Mouse (Mus musculus) intestine, embryonic 15.5 days (tissue): ENCODE measurements around the gene Hivep2. TPM values are rescaled to one million over a fixed set of nuclear protein-coding genes. Genes with fewer than 3 reads are reported as not detected.

Experiments used
- ATAC-seq: fragments of 200-750 bp; cut with Nextera tagmentation; 2 replicates; pipeline ENCODE4 v1.8.0; 2017; ENCODE audit warnings: moderate TSS enrichment, moderate library complexity
- H3K27ac ChIP-seq: fragments of 300-500 bp; sonication (generic); 2 replicates; pipeline ENCODE4 v1.5.1; 2015; ENCODE audit warnings: mild to moderate bottlenecking, inconsistent platforms
- H3K27me3 ChIP-seq: fragments of 300-500 bp; sonication (generic); replicated peaks from 2 replicates; pipeline ENCODE4 v1.6.1; 2015; ENCODE audit warnings: inconsistent platforms
- H3K36me3 ChIP-seq: fragments of 300-500 bp; sonication (generic); 2 replicates; pipeline ENCODE4 v1.6.1; 2015; ENCODE audit warnings: inconsistent platforms
- H3K4me1 ChIP-seq: fragments of 300-500 bp; sonication (generic); replicated peaks from 2 replicates; pipeline ENCODE4 v1.6.1; 2015; ENCODE audit warnings: inconsistent platforms
- H3K4me2 ChIP-seq: fragments of 300-500 bp; sonication (generic); replicated peaks from 2 replicates; pipeline ENCODE4 v1.6.1; 2015; ENCODE audit warnings: mild to moderate bottlenecking, inconsistent platforms
- H3K4me3 ChIP-seq: fragments of 300-500 bp; sonication (generic); replicated peaks from 2 replicates; pipeline ENCODE4 v1.5.1; 2015; ENCODE audit warnings: inconsistent platforms
- H3K9ac ChIP-seq: fragments of 300-500 bp; sonication (generic); 2 replicates; pipeline ENCODE4 v1.6.1; 2015; ENCODE audit warnings: inconsistent platforms
- H3K9me3 ChIP-seq: fragments of 300-500 bp; sonication (generic); 2 replicates; pipeline ENCODE4 v1.6.1; 2016; ENCODE audit warnings: inconsistent platforms
- WGBS: fragments of 180-500 bp; shearing (Covaris S2); methylation state at CpG from one replicate; pipeline ENCODE4 v1.1.7; 2015; 5-methylcytosine and 5-hydroxymethylcytosine counted together
- polyA plus RNA-seq: library from polyadenylated mRNA; unstranded; fragments of >200 nt; fragmentation: Nextera tagmentation; extraction: Ambion mirVana; gene quantifications from 2 replicates; pipeline ENCODE4 v1.2.1, GENCODE M21; 2015

Hivep2 gene
- polyA plus RNA-seq: 3.6 and 5.2 TPM in 2 replicates

DNA sequence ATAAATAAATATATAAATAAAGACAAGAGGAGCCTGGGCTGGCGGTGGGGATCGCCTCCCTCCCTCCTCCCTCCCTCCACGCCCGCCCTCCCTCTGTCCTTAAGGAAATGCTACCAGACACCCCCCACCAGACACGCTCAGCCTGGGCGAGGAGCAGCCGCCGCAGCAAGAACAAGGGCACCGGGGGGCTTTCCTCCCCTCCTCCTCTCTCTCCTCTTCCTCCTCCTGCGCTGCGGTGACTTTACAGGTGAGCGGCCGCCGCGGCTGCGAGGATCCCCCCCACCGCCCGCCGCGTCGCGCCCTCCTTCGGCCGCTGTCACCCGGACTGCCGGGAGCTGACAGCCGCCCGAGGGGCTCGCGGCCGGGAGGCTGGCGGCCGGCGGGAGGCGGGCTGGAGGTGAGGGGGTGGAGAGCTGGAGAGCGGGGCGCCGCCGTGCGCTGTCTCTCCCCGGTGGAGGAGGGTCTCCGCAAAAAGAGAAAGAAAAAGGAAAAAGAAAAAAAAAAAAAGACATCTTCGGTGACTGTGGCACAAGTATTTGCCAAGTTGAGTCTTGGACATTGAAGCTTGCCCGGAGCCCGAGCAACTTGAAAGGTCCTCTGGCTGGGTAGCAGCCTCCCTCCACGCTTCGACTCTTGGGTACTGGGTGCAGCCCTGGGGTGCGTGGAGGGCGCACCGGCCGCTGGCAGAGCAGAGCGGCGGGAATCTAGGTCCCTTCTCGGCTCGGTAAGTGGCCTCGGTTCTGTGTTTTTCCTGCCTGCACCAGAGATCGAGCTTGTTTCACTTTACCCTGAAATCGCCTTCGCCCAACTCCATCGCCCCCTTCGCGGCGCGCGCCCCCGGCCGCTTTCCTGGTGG is at the start of gene Hivep2:
Hivep2 (plus strand) TSS at position 102 of the 856 bp plus-strand sequence.
- H3K4me2 ChIP-seq: peak within 1 kb of the TSS; percentile 79
- H3K4me1 ChIP-seq: peaks cover 4% of the 10 kb centered on the region; the same call in 1 of the 2 replicates
- under 1% methylated on average over 61 of the region's 67 CpGs for WGBS
- no peaks in the 10 kb centered on the region for H3K36me3 ChIP-seq
- H3K4me3 ChIP-seq: peak within 1 kb of the TSS; percentile 86
- H3K9ac ChIP-seq: peak within 1 kb of the TSS; percentile 81
- peak within 1 kb of the TSS; percentile 97 for H3K27ac ChIP-seq
- no peaks in the 10 kb centered on the region for H3K27me3 ChIP-seq
- peak; percentile 60 for ATAC-seq
- no peaks in the 10 kb centered on the region for H3K9me3 ChIP-seq

DNA sequence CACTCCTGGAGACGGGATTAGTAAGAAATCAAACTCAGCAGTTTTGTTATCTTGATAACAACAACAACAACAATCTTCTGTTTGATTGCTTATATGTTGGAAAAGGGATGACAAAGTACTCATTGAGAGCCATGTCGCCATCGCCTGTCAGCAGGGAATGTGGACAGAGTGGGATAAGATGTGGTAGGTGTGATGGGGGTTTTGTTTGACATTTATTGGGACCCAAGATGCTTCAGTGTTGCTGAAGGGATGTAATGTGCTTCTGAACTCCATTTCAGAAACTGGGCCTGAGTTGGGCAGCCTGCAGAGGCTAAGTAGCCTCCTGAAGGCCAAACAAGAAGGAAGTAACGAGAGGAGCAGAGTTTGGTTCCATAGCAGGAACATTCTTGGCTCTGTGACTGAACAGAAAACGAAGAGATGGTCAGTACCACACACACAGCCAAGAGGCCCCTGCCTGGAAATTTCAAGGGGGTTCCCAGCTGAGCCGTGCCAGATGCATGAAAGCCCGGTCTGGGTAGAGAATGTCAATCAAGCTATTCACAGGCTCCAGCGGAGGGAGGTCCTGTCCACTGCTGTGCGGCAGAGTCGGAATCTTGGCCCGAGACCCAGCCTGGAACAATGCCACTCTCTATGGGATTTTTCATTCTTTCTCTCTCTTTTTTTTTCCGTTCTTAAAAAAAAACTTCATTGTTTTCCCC is 49.1 kb upstream of the Hivep2 start:
- H3K4me2 ChIP-seq: peak overlapping the region; percentile 27; the same call in 1 of the 2 replicates
- no peaks in the 10 kb centered on the region for H3K9me3 ChIP-seq
- no peaks in the 10 kb centered on the region for H3K27me3 ChIP-seq
- H3K36me3 ChIP-seq: no peaks in the 10 kb centered on the region
- peak overlapping the region; percentile 29; the same call in 1 of the 2 replicates for H3K27ac ChIP-seq
- ATAC-seq: peak; percentile 62
- no peak overlapping the region for H3K4me3 ChIP-seq
- 45% methylated on average over 12 of the region's 12 CpGs for WGBS
- H3K9ac ChIP-seq: no peak overlapping the region
- H3K4me1 ChIP-seq: 0 out of 2 replicates have a peak, but pooled peaks cover 2% of the 10 kb centered on the region

DNA sequence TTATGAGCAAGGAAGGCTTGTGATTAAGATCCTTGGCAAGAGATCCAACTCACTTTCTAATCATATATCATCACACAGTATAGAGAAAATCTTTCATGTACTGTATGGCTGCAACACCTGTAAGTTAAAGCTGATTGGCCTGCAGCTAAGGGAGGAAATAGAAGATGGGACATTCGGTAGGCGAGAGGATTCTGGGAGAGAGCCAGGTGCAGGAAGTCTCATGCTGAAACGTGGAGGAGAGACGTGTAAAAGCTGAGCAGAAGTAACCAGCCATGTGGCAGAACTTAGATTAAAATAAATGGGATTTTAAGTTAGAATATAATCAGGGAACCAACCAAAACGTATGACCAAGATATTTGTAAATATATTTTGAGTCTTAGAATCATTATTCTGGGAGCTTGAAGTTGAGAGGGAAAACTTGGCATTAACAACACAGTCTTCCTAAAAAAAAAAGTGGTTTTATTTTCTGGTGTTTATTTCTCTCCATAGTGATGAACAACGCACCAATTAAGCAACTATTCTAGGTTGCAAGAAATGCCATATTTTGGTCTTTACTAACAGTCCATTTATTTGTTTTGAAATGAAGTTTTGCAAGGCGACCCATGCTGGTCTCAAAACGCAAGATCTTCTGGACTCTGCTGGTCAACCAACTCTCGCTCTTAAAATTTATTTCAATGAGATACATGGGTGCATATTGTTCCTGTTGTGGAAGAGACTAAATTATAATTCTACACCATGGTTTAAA is 44.1 kb upstream of the Hivep2 start:
- no peak overlapping the region for H3K4me3 ChIP-seq
- H3K27ac ChIP-seq: no peak overlapping the region
- WGBS: 78% methylated on average over 9 of the region's 9 CpGs
- H3K4me1 ChIP-seq: no peaks in the 10 kb centered on the region
- no peak overlapping the region for H3K4me2 ChIP-seq
- no peaks in the 10 kb centered on the region for H3K36me3 ChIP-seq
- no peak overlapping the region for H3K9ac ChIP-seq
- no peaks in the 10 kb centered on the region for H3K27me3 ChIP-seq
- no peak for ATAC-seq
- no peaks in the 10 kb centered on the region for H3K9me3 ChIP-seq

DNA sequence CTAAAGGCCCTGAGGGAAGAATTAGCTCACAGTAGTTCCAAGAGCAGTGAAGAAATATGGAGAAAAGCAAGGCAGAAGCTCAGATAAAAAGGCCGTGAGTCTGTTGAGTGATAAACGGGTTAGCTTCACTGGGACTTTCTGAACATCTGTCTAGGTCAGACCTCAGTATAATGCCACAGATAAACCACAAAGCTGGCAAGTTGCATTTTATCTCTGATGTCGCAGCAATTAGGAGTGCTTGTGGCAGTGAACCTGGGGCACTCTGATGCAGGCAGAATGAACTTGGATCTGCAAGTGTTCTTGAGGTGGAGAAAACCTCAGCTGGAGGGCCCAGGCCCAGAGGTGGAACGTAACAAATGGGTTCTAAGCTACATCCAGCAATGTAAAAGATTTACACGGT is 36.6 kb upstream of the Hivep2 start:
- H3K4me3 ChIP-seq: no peak overlapping the region
- H3K4me2 ChIP-seq: no peak overlapping the region
- no peaks in the 10 kb centered on the region for H3K4me1 ChIP-seq
- no peaks in the 10 kb centered on the region for H3K36me3 ChIP-seq
- no peak overlapping the region for H3K27ac ChIP-seq
- no peak for ATAC-seq
- H3K9ac ChIP-seq: no peak overlapping the region
- H3K9me3 ChIP-seq: no peaks in the 10 kb centered on the region
- 75% methylated on average over 5 of the region's 5 CpGs for WGBS
- no peaks in the 10 kb centered on the region for H3K27me3 ChIP-seq

DNA sequence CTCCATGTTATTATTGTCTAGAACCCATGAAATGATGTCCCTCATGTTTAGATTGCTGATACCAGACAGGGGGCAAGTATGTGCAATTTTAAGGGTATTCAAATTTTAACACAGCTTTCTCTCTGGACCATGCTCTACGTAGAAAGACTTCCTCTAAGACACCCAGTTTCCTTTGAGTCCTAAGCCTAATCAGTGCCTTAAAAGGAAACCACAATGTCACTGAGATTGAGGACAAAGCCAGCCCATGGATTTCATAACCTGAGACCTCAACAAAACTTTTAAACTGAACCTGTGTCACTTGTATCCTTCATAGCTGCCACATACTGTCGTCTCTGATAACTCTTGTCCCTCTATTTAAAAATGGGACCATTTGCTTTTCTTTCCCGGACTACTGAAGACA is 33.7 kb upstream of the Hivep2 start:
- no peaks in the 10 kb centered on the region for H3K4me1 ChIP-seq
- ATAC-seq: no peak
- H3K4me3 ChIP-seq: no peak overlapping the region
- no peak overlapping the region for H3K9ac ChIP-seq
- no peaks in the 10 kb centered on the region for H3K27me3 ChIP-seq
- H3K9me3 ChIP-seq: no peaks in the 10 kb centered on the region
- WGBS: 78% methylated on average over 3 of the region's 3 CpGs
- H3K36me3 ChIP-seq: no peaks in the 10 kb centered on the region
- no peak overlapping the region for H3K4me2 ChIP-seq
- H3K27ac ChIP-seq: no peak overlapping the region

DNA sequence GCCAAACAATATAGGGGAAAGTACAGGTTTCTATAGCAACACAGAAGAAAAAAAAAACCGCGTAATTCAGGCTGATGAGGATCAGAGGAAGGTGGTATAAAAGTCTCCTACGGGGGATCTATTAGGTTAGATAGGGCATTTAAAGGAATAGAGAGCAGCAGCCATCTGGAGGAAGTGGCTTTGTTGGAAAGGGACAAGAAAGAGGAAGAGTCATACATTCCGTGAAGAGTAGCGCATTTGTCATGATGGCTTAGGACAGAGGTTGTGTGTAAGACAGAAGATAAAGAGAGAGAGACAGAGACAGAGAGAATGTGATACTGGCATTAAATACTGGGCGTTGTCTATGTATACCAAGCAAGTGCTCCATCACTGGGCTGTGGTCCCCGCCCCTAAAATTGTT is 32.6 kb upstream of the Hivep2 start:
- H3K9me3 ChIP-seq: no peaks in the 10 kb centered on the region
- no peak overlapping the region for H3K27ac ChIP-seq
- H3K4me2 ChIP-seq: no peak overlapping the region
- no peaks in the 10 kb centered on the region for H3K36me3 ChIP-seq
- no peaks in the 10 kb centered on the region for H3K4me1 ChIP-seq
- no peaks in the 10 kb centered on the region for H3K27me3 ChIP-seq
- WGBS: 81% methylated on average over 7 of the region's 7 CpGs
- no peak overlapping the region for H3K9ac ChIP-seq
- H3K4me3 ChIP-seq: no peak overlapping the region
- no peak for ATAC-seq

DNA sequence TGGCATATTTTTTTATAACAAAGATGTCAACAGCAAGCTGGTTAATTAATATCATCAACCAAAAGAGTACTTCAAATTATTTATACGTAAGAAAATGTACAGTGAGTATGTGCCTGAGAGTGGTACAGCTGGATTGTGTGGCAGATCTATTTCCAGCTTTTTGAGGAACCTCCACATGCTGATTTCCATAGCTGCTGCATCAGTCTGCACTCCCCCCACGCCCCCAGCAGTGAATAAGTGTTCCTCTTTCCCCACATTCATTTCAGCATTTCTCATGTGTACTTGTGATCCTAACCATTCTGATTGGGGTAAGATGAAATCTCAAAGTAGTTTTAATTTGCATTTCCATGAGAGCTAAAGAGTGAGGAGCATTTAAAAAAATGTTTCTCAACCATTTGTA is 30.2 kb upstream of the Hivep2 start:
- Histone ChIP-seq H3K9me3 (no peaks in the 10 kb centered on the region), H3K9ac (no peak overlapping the region), H3K4me3 (no peak overlapping the region), H3K36me3 (no peaks in the 10 kb centered on the region), H3K4me1 (no peaks in the 10 kb centered on the region), H3K4me2 (no peak overlapping the region), H3K27ac (no peak overlapping the region), H3K27me3 (no peaks in the 10 kb centered on the region)
- ATAC-seq: no peak
- 68% methylated on average over 2 of the region's 2 CpGs for WGBS

DNA sequence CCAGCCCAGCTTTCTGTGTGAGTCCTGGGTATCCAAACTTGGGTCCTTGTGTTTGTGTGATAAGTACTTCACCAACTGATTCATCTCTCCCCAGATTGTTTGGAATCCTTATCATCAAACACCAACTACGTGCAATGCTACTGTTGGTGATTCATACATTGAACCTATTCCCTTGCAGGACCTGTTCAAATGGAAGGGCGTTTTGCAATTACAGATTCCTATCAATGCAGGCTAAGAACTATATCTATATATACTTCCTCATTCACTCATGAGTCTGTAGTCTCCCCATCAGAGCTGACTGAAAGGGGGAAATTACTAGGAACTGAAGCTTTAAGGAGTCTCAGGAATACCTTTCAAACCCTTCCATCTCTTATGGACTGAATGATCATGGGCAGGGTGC is 24.5 kb upstream of the Hivep2 start:
- H3K9ac ChIP-seq: no peak overlapping the region
- 74% methylated on average over 2 of the region's 2 CpGs for WGBS
- no peak overlapping the region for H3K4me3 ChIP-seq
- no peaks in the 10 kb centered on the region for H3K9me3 ChIP-seq
- no peaks in the 10 kb centered on the region for H3K4me1 ChIP-seq
- H3K4me2 ChIP-seq: no peak overlapping the region
- ATAC-seq: peak; percentile 43; the same call in 1 of the 2 replicates
- H3K36me3 ChIP-seq: no peaks in the 10 kb centered on the region
- no peak overlapping the region for H3K27ac ChIP-seq
- no peaks in the 10 kb centered on the region for H3K27me3 ChIP-seq

DNA sequence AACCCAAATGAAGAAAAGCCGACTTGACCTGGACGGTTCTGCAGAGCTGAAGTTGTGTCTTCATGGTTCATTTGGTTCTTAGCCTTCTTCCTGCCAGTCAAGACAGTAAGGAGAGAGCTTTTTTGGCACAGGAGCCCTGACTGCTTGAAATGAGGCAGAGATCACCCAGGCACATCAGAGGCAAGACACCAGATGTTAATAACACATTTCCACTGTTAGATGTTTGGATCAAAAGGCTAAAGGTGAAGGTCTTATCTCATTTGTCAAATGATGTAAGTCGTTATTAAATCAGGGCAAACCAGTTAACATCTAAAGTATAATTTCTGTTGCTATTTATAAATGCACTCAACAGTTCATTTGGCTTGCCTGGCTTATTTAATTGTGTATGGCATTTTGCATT is 22.2 kb upstream of the Hivep2 start:
- Histone ChIP-seq H3K36me3 (no peaks in the 10 kb centered on the region), H3K27ac (no peak overlapping the region), H3K4me2 (no peak overlapping the region), H3K9ac (no peak overlapping the region), H3K9me3 (no peaks in the 10 kb centered on the region), H3K4me1 (no peaks in the 10 kb centered on the region), H3K27me3 (no peaks in the 10 kb centered on the region), H3K4me3 (no peak overlapping the region)
- no peak for ATAC-seq
- 42% methylated on average over 3 of the region's 3 CpGs for WGBS

DNA sequence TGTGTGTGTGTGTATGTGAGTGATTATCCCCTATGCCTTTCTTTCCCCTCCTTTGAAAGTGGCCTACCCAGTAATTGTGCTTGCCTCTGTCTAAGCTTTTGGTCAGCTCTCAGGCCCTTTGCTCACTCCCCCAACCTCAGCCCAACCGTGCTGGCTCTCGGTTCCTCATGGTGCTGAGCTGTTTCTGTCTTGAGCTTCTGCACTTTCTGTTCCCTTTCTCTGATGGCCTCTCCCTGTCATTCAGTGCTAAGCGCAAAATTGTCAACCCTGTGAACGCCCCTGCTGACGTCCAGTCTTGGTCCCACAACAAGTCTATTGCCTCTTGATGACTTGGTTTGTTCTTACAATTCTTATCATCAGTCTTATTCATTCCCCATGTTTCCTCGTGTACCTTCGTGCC is 19.4 kb upstream of the Hivep2 start:
- no peaks in the 10 kb centered on the region for H3K9me3 ChIP-seq
- no peaks in the 10 kb centered on the region for H3K4me1 ChIP-seq
- no peak for ATAC-seq
- 63% methylated on average over 7 of the region's 7 CpGs for WGBS
- no peaks in the 10 kb centered on the region for H3K36me3 ChIP-seq
- no peak overlapping the region for H3K4me3 ChIP-seq
- no peak overlapping the region for H3K4me2 ChIP-seq
- H3K9ac ChIP-seq: no peak overlapping the region
- no peaks in the 10 kb centered on the region for H3K27me3 ChIP-seq
- H3K27ac ChIP-seq: no peak overlapping the region

DNA sequence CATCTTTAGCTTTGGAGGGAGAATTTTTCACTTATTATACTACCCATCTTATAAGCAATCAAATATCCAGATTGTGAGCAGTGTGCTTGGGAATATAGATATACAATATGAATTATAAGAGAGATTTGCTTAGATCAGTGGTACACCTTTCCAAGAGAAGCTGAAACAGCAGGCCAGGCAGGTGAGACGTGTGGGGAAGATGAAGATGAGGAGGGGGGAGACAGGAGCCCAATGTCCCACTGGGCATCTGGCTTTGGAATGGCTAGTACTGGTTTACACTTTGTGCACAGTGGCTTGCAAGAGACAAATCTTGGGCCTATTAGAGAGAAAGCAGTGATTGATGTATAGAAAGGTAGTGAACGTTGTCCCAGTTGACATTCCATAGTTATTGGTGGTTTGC is 2.9 kb upstream of the Hivep2 start:
- Histone ChIP-seq H3K4me2 (no peak overlapping the region), H3K4me3 (no peak overlapping the region), H3K9me3 (no peaks in the 10 kb centered on the region), H3K27ac (no peak overlapping the region), H3K27me3 (no peaks in the 10 kb centered on the region), H3K36me3 (no peaks in the 10 kb centered on the region), H3K4me1 (peaks cover 3% of the 10 kb centered on the region; the same call in 1 of the 2 replicates), H3K9ac (no peak overlapping the region)
- no peak for ATAC-seq
- 70% methylated on average over 2 of the region's 2 CpGs for WGBS

DNA sequence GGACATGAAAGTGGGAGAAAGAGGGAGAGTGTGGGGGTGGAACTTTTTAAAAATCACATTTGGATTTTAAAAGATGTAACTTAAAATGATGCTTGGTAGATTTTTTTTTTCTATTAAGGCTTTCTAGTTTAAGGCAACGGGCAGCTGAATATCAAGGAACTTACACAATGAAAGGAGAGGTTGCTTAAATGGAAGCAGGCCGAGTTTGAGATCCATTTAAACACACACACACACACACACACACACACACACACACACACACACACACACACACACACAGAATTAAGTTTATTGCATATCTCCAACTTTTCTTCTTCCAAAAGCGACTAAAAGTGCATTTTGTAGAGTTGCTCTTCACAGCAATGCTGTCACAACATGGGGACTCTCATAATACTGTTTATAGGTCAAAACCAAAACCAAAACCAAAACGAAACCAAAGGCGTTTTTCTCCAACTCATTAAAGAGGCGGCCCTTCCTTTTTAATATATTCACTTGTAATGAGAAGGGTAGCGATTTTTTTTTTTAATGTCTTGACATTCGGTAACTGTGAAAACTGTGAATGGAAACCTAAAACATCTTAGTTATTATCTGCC is 1.9 kb upstream of the Hivep2 start:
- no peak overlapping the region for H3K9ac ChIP-seq

More for the DNA sequence above, 1.9 kb upstream of the Hivep2 start:
- H3K27me3 ChIP-seq: no peaks in the 10 kb centered on the region
- whole genome bisulfite sequencing: 9% methylated on average over 8 of the region's 8 CpGs
- H3K36me3 ChIP-seq: no peaks in the 10 kb centered on the region
- H3K4me1 ChIP-seq: peaks cover 4% of the 10 kb centered on the region; the same call in 1 of the 2 replicates
- peak overlapping the region; percentile 86 for H3K4me3 ChIP-seq
- ATAC-seq: no peak
- no peaks in the 10 kb centered on the region for H3K9me3 ChIP-seq
- peak overlapping the region; percentile 79 for H3K4me2 ChIP-seq
- H3K27ac ChIP-seq: no peak overlapping the region
